Comparison of ENCODE assay signal across 7 mouse cellular contexts in the genomic region with DNA sequence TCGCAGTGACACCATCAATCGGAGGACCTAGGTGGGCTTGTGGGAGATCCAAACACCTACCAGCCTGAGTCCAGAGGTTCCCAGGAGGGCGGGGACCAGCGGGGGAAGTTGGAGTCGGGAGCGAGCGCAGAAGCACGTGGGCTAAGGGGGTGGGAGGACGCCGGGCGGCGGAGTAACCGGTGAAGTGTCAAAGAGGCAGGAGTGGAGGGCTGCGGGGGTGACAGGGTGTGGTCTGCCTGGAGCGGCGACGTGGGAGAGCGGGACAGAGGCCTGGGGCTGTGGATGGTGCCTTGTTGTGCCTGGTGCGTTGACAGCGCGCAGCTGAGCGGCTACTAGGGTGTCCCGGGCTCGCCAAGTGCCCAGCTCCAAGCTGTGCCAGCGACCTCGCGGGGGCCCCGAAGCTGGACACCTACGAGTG. TPM values are rescaled to one million over a fixed set of nuclear protein-coding genes. Genes with fewer than 3 reads are reported as not detected.
DNase-seq lines count a peak whose midpoint lies in the region; ATAC-seq lines count a peak whose summit lies in the region.

TSS of gene Sema6d (plus strand) at position 157 of the 418 bp plus-strand sequence.

- DNase-seq in ovary, postnatal 36 days (ENCODE audit: low spot score) = peak; percentile 6
- no peak for DNase-seq in ovary, postnatal 10 days (ENCODE audit: low spot score)
- peak; percentile 4 to 7 for DNase-seq in heart, postnatal 14 days
- DNase-seq in left cerebral cortex, adult 8-10 months (ENCODE audit: low spot score in 2 of 2) = peak; percentile 21 to 30
- peak; percentile 30 for DNase-seq in mesoderm, embryonic 11.5 days (ENCODE audit: low read depth, low spot score)

- ATAC-seq in embryonic facial prominence, embryonic 15.5 days (ENCODE audit: insufficient number of reproducible peaks, low FRiP score, low TSS enrichment, low read depth) = 0 out of 2 replicates have a peak, but pooled peaks have one; percentile 19
- ATAC-seq in monocyte, adult 5-6 weeks (replicated peaks; ENCODE audit: insufficient number of reproducible peaks, low FRiP score, low TSS enrichment, poor library complexity, severe bottlenecking) = no peak

- peaks cover 48% of the 10 kb centered on the region for H3K27me3 ChIP-seq in embryonic facial prominence, embryonic 15.5 days

- no peaks in the 10 kb centered on the region for H3K36me3 ChIP-seq in embryonic facial prominence, embryonic 15.5 days

- peak within 1 kb of the TSS; percentile 45 for H3K4me3 ChIP-seq in embryonic facial prominence, embryonic 15.5 days (replicated peaks)

- H3K9me3 ChIP-seq in embryonic facial prominence, embryonic 15.5 days (replicated peaks) = no peaks in the 10 kb centered on the region

- intact Hi-C loops in heart, postnatal 14 days (cut with DNase I) = loop anchor here (10.0 kb wide), 1 partner anchor 775 kb away; no protein-coding TSS in a partner anchor

- peak within 1 kb of the TSS; percentile 19 for H3K9ac ChIP-seq in embryonic facial prominence, embryonic 15.5 days

- peak within 1 kb of the TSS; percentile 91 for H3K4me2 ChIP-seq in embryonic facial prominence, embryonic 15.5 days (replicated peaks)

- 1% methylated on average over 29 of the region's 29 CpGs for WGBS in embryonic facial prominence, embryonic 15.5 days

- no peak within 1 kb of the TSS for H3K27ac ChIP-seq in embryonic facial prominence, embryonic 15.5 days (replicated peaks)

- peaks cover 13% of the 10 kb centered on the region for H3K4me1 ChIP-seq in embryonic facial prominence, embryonic 15.5 days

RNA-seq across cellular contexts. Expression of gene Sema6d, which starts in this region (rescaled TPM):
- polyA plus RNA-seq in embryonic facial prominence, embryonic 15.5 days (2015; fragmentation: Nextera tagmentation; extraction: Ambion mirVana) = 14.9 and 15.3 TPM in 2 replicates
- 10 to 100 TPM; 23.6 to 23.8 TPM for total RNA-seq in heart, postnatal 14 days (2021)
- 10 to 100 TPM; 49.1 to 53.4 (median 50.4) TPM for total RNA-seq in left cerebral cortex, adult 8-10 months (2022)
- 0.39 to 0.43 TPM in 2 of 3 replicates, not detected in the other for total RNA-seq in monocyte, adult 5-6 weeks (2017)

Comparison
In these comparisons a context has a peak if more than half of its experiments do, and no peak if none do; other contexts are left out.
1. RNA of gene Sema6d (total RNA-seq): 49.1 to 53.4 TPM in left cerebral cortex, adult 8-10 months and 23.6 to 23.8 TPM in heart, postnatal 14 days; 0.39 to 0.43 TPM in monocyte, adult 5-6 weeks; every median in the first group is over 10 times any median in the second.